Mouse (Mus musculus): Measurements from ENCODE around the gene Trim34a.

DNA sequence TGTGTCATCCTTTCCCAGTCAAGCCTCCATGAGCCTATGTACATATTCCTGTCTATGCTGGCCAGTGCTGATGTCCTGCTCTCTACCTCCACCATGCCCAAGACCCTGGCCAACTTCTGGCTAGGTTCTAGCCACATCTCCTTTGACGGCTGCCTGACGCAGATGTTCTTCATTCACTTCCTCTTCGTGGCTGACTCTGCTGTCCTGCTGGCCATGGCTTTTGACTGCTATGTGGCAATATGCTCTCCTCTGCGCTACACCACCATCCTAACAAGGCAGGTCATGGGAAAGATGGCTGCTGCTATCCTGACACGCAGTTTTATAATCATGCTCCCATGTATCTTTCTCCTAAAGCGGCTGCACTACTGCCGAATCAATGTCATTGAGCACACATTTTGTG is 38.1 kb upstream of the Trim34a start:
- TF ChIP-seq EP300 (IDR thresholded peaks at IDR 0.05; ENCODE audit: low read depth), result no peak
- no peak for TF ChIP-seq CTCF (IDR thresholded peaks at IDR 0.05; ENCODE audit: low read depth)
